Mouse (Mus musculus) bone marrow, adult 2 months (tissue): ENCODE data around the gene Lct. TPM values are rescaled to one million over a fixed set of nuclear protein-coding genes. Genes with fewer than 3 reads are reported as not detected.

Source experiments
- H3K27ac ChIP-seq: fragments of 200-500 bp; 2 replicates; pipeline ENCODE4 v1.5.1; 2012; ENCODE audit warnings: low read depth, mild to moderate bottlenecking, control low read depth, inconsistent platforms, low read length; ENCODE audit not compliant: control insufficient read depth, poor library complexity, insufficient read depth
- H3K4me1 ChIP-seq: fragments of 200-500 bp; 2 replicates; pipeline ENCODE4 v1.6.1; 2011; ENCODE audit warnings: low read length; ENCODE audit not compliant: control insufficient read depth, insufficient read depth
- H3K4me3 ChIP-seq: fragments of 200-500 bp; replicated peaks from 2 replicates; pipeline ENCODE3; 2011; ENCODE audit warnings: mild to moderate bottlenecking, low read depth, low read length, control low read depth; ENCODE audit not compliant: control insufficient read depth
- CTCF ChIP-seq: fragments of 200-500 bp; IDR thresholded peaks from 2 replicates; pipeline ENCODE4 v1.5.1; 2011; ENCODE audit warnings: low read length, control low read depth; ENCODE audit not compliant: control insufficient read depth, insufficient read depth
- POLR2A ChIP-seq: fragments of 200-500 bp; IDR thresholded peaks from 2 replicates; pipeline ENCODE4 v1.6.1; 2011; ENCODE audit warnings: low read depth, mild to moderate bottlenecking, control low read depth, low read length, borderline replicate concordance; ENCODE audit not compliant: control insufficient read depth
- WGBS: fragments of 180-500 bp; shearing (Covaris S2); methylation state at CpG from one replicate; pipeline ENCODE4 v1.1.7; 2018; 5-methylcytosine and 5-hydroxymethylcytosine counted together
- polyA plus RNA-seq: library from polyadenylated mRNA; stranded (reverse); fragments of >200 nt; gene quantifications from 2 replicates; pipeline ENCODE4 v1.2.4, GENCODE M21; 2011; ENCODE audit warnings: low replicate concordance; ENCODE audit not compliant: missing spikeins, insufficient read depth, insufficient read length

Gene Lct
- polyA plus RNA-seq, 1 experiment = 0.32 TPM

- TF ChIP-seq POLR2A (no peak), CTCF (no peak)
- WGBS = 8% methylated on average over 4 of the region's 4 CpGs
- Histone ChIP-seq H3K4me1 (no peaks in the 10 kb centered on the region), H3K27ac (no peak overlapping the region), H3K4me3 (no peak overlapping the region)
Measured at GRCm38 (mm10) chr1:128314665-128315064, 13.5 kb downstream of the Lct start.

DNA sequence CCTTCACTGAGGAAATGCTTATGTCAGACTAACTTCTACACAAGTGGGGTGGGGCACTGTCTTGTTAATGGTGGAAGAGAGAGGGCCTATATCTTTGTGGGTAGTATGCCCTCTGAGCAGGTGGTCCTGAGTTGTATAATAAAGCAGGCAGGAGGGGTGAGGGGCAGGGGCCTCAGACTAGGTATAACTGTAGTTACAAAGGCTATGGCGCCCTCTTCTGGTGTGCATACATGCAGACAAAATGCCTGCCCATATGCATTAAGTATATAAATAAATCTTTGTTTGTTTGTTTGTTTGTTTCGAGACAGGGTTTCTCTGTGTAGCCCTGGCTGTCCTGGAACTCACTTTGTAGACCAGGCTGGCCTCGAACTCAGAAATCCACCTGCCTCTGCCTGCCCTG is 19.1 kb downstream of the Lct start:
- no peak overlapping the region for H3K27ac ChIP-seq
- no peaks in the 10 kb centered on the region for H3K4me1 ChIP-seq
- no peak overlapping the region for H3K4me3 ChIP-seq
- TF ChIP-seq CTCF (no peak), POLR2A (no peak)
- 74% methylated on average over 3 of the region's 3 CpGs for WGBS

- TF ChIP-seq CTCF (no peak), POLR2A (no peak)
- Histone ChIP-seq H3K27ac (no peak overlapping the region), H3K4me1 (no peaks in the 10 kb centered on the region), H3K4me3 (no peak overlapping the region)
- 93% methylated on average over 16 of the region's 16 CpGs for WGBS
Measured at GRCm38 (mm10) chr1:128303900-128304299, 24.2 kb downstream of the Lct start.

DNA sequence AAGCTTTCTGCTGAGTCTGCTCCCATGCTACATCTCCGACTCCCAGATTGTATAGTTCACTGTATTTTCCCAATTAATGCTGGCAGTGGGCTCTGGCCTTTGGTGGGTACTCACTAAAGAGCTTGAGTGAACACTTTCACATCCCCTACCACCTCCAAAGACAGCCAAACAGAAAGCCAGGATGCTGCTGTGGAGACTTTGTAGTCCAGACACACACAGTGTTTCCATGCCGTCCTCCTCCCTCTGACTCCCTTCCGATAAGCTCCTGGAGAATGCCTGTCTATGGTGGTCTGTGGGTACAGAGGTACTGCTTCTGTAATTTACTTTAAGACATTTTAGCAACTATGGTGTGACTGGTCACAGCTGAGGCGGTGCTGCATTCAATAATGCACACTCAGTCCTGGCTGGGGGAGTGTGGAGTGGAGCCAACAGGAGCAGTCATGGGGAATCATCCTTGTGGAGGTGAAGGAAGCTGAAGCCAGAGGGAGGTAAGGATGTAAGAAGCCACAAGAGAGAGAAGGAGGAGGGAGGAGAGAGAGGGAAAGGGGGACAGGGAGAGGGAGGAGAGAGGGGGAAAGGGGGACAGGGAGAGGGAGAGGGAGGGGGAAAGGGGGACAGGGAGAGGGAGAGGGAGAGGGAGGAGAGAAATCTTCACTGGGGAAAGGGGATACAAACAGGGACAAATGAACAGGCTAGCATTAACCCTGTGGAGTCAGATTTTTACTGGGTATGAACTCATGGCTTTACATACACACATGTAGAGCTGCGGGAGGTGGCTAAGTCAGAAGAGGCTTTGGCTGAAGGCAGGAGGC is 32.2 kb downstream of the Lct start:
- 77% methylated on average over 5 of the region's 5 CpGs for WGBS
- H3K4me3 ChIP-seq = no peak overlapping the region
- TF ChIP-seq POLR2A (no peak), CTCF (no peak)
- H3K27ac ChIP-seq = no peak overlapping the region
- no peaks in the 10 kb centered on the region for H3K4me1 ChIP-seq

DNA sequence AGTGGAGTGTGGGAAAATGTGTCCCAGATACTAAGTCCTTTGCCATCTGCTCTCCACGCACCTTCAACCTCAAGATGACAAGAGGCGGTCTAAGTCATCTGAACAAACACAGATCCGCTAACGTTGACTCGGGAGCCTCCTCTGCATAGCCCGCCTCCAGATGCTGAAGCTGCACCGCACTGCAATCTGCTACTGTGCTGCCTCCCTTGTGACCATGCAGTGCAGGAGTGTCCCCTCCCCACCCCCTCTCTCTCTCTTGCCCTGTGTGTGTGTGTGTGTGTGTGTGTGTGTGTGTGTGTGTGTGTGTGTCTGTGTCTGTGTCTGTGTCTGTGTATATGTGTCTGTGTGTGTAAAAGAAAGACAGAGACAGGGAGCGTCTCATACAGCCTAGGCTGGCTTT is 32.8 kb downstream of the Lct start:
- 78% methylated on average over 8 of the region's 8 CpGs for WGBS
- H3K4me1 ChIP-seq = no peaks in the 10 kb centered on the region
- no peak overlapping the region for H3K27ac ChIP-seq
- TF ChIP-seq POLR2A (no peak), CTCF (no peak)
- H3K4me3 ChIP-seq = no peak overlapping the region

DNA sequence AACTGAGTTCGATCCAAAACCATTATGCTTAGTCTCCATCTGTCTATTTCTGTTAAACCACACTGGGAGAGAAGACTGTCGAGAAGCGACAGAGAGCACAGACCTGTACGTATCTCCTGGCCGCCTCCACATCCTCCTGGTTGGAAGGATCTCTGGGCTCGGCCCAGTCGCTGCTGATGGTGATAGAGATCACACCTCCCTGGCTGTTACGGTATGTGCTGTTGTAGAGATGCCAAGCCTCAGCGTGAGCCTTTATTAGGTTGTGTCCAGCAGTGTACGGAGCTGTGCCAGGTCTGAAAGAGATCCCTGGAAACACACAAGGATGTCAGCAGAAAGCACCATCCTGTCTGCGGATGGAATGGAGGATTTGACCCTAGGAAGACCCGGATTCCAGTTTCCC is 34.6 kb downstream of the Lct start:
- Histone ChIP-seq H3K4me3 (no peak overlapping the region), H3K4me1 (no peaks in the 10 kb centered on the region), H3K27ac (no peak overlapping the region)
- WGBS = 84% methylated on average over 12 of the region's 12 CpGs
- TF ChIP-seq POLR2A = no peak
- no peak for TF ChIP-seq CTCF

DNA sequence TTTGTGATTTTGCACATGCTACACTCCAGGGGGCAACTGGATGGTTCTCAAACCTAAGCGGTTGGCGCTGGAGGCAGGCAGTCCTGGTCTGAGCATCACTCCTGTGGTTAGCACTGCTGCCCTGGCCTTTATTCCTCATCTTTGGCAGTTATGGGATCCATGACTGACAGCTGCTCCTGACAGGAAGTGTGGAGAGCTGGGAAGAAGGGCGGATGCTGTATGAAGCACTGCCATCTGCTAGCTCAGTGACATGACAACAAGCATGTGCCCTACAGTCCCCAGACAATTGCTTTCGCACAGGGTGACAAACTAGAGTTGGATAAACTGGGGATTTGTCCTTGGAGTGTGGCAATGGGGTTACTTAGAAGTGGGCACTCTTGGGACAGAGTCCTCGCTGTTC is 37.8 kb downstream of the Lct start:
- H3K27ac ChIP-seq = no peak overlapping the region
- WGBS = 87% methylated on average over 5 of the region's 5 CpGs
- TF ChIP-seq CTCF (no peak), POLR2A (no peak)
- H3K4me1 ChIP-seq = no peaks in the 10 kb centered on the region
- no peak overlapping the region for H3K4me3 ChIP-seq

- H3K4me1 ChIP-seq = no peaks in the 10 kb centered on the region; the same call in 1 of the 2 replicates
- no peak overlapping the region for H3K4me3 ChIP-seq
- 87% methylated on average over 9 of the region's 9 CpGs for WGBS
- TF ChIP-seq POLR2A = no peak
- H3K27ac ChIP-seq = no peak overlapping the region
Measured at GRCm38 (mm10) chr1:128285136-128285535, 43.0 kb downstream of the Lct start.

DNA sequence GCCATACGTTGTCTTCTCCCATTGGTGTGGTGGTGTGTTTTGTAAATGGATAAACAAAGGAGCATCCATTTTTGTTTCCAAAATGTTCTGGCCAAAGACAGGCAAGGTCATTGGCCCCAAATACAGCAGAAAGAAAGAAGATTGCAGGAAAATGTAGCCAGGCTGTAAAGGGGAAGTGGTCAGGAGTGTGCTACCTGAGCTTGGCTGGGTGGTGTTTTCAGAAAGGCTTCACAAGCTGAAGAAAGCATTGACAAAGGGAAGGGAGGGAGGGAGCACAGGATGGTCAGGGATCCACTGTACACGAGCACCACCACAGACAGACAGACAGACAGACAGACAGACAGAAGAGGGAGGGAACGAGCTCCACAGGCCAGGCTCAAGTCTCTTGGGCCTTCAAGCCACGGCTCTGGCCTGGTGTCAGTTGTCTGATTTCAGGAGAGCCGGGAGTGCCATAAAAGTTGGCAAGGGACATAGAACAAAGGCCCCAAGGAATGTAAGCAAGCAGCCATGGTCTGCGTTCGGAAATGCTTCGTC is 43.9 kb downstream of the Lct start:
- 70% methylated on average over 8 of the region's 8 CpGs for WGBS
- TF ChIP-seq CTCF = no peak
- TF ChIP-seq POLR2A = no peak
- H3K4me3 ChIP-seq = no peak overlapping the region
- no peak overlapping the region for H3K27ac ChIP-seq
- no peaks in the 10 kb centered on the region; the same call in 1 of the 2 replicates for H3K4me1 ChIP-seq
